Mouse (Mus musculus): ENCODE measurements around the gene Kat6b. TPM values are rescaled to one million over a fixed set of nuclear protein-coding genes. Genes with fewer than 3 reads are reported as not detected.

The Kat6b gene
- polyA plus RNA-seq, 1 experiment from 2014 or later = 1.5 TPM

GRCm38 (mm10) chr14:21523851-21524441 is 42.7 kb downstream of the Kat6b start:
- no peaks in the 10 kb centered on the region for H3K27me3 ChIP-seq
- H3K9ac ChIP-seq = no peak overlapping the region
- H3K4me1 ChIP-seq (replicated peaks) = peaks cover 32% of the 10 kb centered on the region
- WGBS (ENCODE audit: insufficient replicate concordance) = 75% methylated on average over 3 of the region's 3 CpGs
- ATAC-seq (ENCODE audit: insufficient read depth) = no peak
- no peak overlapping the region for H3K4me3 ChIP-seq (replicated peaks)
- H3K27ac ChIP-seq (replicated peaks) = no peak overlapping the region
- no peaks in the 10 kb centered on the region for H3K36me3 ChIP-seq (replicated peaks)
- H3K9me3 ChIP-seq (replicated peaks) = no peaks in the 10 kb centered on the region
- no peak overlapping the region for H3K4me2 ChIP-seq

- peaks cover 16% of the 10 kb centered on the region for H3K4me1 ChIP-seq (replicated peaks)
- no peak for ATAC-seq (ENCODE audit: insufficient read depth)
- no peaks in the 10 kb centered on the region for H3K27me3 ChIP-seq
- H3K9ac ChIP-seq = no peak overlapping the region
- no peak overlapping the region for H3K4me2 ChIP-seq
- WGBS (ENCODE audit: insufficient replicate concordance) = 51% methylated on average over 4 of the region's 4 CpGs
- H3K4me3 ChIP-seq (replicated peaks) = no peak overlapping the region
- no peaks in the 10 kb centered on the region for H3K36me3 ChIP-seq (replicated peaks)
- H3K9me3 ChIP-seq (replicated peaks) = no peaks in the 10 kb centered on the region
- no peak overlapping the region for H3K27ac ChIP-seq (replicated peaks)
Observed at GRCm38 (mm10) chr14:21525674-21526073, 44.4 kb downstream of the Kat6b start.

GRCm38 (mm10) chr14:21533566-21533965 is 52.3 kb downstream of the Kat6b start:
- Histone ChIP-seq H3K4me2 (no peak overlapping the region), H3K9me3 (replicated peaks) (no peaks in the 10 kb centered on the region), H3K4me3 (replicated peaks) (no peak overlapping the region), H3K36me3 (replicated peaks) (no peaks in the 10 kb centered on the region), H3K27me3 (no peaks in the 10 kb centered on the region), H3K4me1 (replicated peaks) (peaks cover 6% of the 10 kb centered on the region; the same call in 1 of the 2 replicates), H3K27ac (replicated peaks) (no peak overlapping the region), H3K9ac (no peak overlapping the region)
- WGBS (ENCODE audit: insufficient replicate concordance) = 77% methylated on average over 4 of the region's 4 CpGs
- no peak for ATAC-seq (ENCODE audit: insufficient read depth)

- no peak for ATAC-seq (ENCODE audit: insufficient read depth)
- Histone ChIP-seq H3K9ac (no peak overlapping the region), H3K9me3 (replicated peaks) (no peaks in the 10 kb centered on the region), H3K4me2 (no peak overlapping the region), H3K27ac (replicated peaks) (no peak overlapping the region), H3K36me3 (replicated peaks) (no peaks in the 10 kb centered on the region), H3K4me3 (replicated peaks) (no peak overlapping the region), H3K27me3 (no peaks in the 10 kb centered on the region), H3K4me1 (replicated peaks) (peaks cover 6% of the 10 kb centered on the region; the same call in 1 of the 2 replicates)
- 72% methylated on average over 2 of the region's 2 CpGs for WGBS (ENCODE audit: insufficient replicate concordance)
Observed at GRCm38 (mm10) chr14:21534066-21534465, 52.8 kb downstream of the Kat6b start.

- H3K4me2 ChIP-seq = no peak overlapping the region
- no peak for ATAC-seq (ENCODE audit: insufficient read depth)
- H3K9me3 ChIP-seq (replicated peaks) = no peaks in the 10 kb centered on the region
- peaks cover 6% of the 10 kb centered on the region; the same call in 1 of the 2 replicates for H3K4me1 ChIP-seq (replicated peaks)
- no peak overlapping the region for H3K9ac ChIP-seq
- H3K27me3 ChIP-seq = no peaks in the 10 kb centered on the region
- H3K27ac ChIP-seq (replicated peaks) = no peak overlapping the region
- no peaks in the 10 kb centered on the region for H3K36me3 ChIP-seq (replicated peaks)
- H3K4me3 ChIP-seq (replicated peaks) = no peak overlapping the region
- 75% methylated on average over 11 of the region's 11 CpGs for WGBS (ENCODE audit: insufficient replicate concordance)
Observed at GRCm38 (mm10) chr14:21534542-21535272, 53.5 kb downstream of the Kat6b start.

GRCm38 (mm10) chr14:21536485-21537181 is 55.4 kb downstream of the Kat6b start:
- Histone ChIP-seq H3K4me1 (replicated peaks) (peaks cover 6% of the 10 kb centered on the region; the same call in 1 of the 2 replicates), H3K27ac (replicated peaks) (no peak overlapping the region), H3K9ac (no peak overlapping the region), H3K4me2 (no peak overlapping the region), H3K36me3 (replicated peaks) (no peaks in the 10 kb centered on the region), H3K27me3 (no peaks in the 10 kb centered on the region), H3K4me3 (replicated peaks) (no peak overlapping the region), H3K9me3 (replicated peaks) (no peaks in the 10 kb centered on the region)
- no peak for ATAC-seq (ENCODE audit: insufficient read depth)
- WGBS (ENCODE audit: insufficient replicate concordance) = 76% methylated on average over 11 of the region's 11 CpGs

GRCm38 (mm10) chr14:21537838-21538237 is 56.6 kb downstream of the Kat6b start:
- Histone ChIP-seq H3K4me1 (replicated peaks) (peaks cover 6% of the 10 kb centered on the region; the same call in 1 of the 2 replicates), H3K9me3 (replicated peaks) (no peaks in the 10 kb centered on the region), H3K27ac (replicated peaks) (no peak overlapping the region), H3K27me3 (no peaks in the 10 kb centered on the region), H3K36me3 (replicated peaks) (0 out of 2 replicates have a peak, but pooled peaks cover 8% of the 10 kb centered on the region), H3K9ac (no peak overlapping the region), H3K4me2 (no peak overlapping the region), H3K4me3 (replicated peaks) (no peak overlapping the region)
- WGBS (ENCODE audit: insufficient replicate concordance) = 52% methylated on average over 3 of the region's 3 CpGs
- no peak for ATAC-seq (ENCODE audit: insufficient read depth)

GRCm38 (mm10) chr14:21539731-21540130 is 58.5 kb downstream of the Kat6b start:
- Histone ChIP-seq H3K4me2 (no peak overlapping the region), H3K9ac (no peak overlapping the region), H3K9me3 (replicated peaks) (no peaks in the 10 kb centered on the region), H3K4me3 (replicated peaks) (no peak overlapping the region), H3K27ac (replicated peaks) (no peak overlapping the region), H3K27me3 (no peaks in the 10 kb centered on the region), H3K36me3 (replicated peaks) (0 out of 2 replicates have a peak, but pooled peaks cover 8% of the 10 kb centered on the region), H3K4me1 (replicated peaks) (peaks cover 6% of the 10 kb centered on the region; the same call in 1 of the 2 replicates)
- no peak for ATAC-seq (ENCODE audit: insufficient read depth)
- WGBS (ENCODE audit: insufficient replicate concordance) = 55% methylated on average over 3 of the region's 3 CpGs

GRCm38 (mm10) chr14:21540361-21540760 is 59.1 kb downstream of the Kat6b start:
- WGBS (ENCODE audit: insufficient replicate concordance) = 62% methylated on average over 3 of the region's 3 CpGs
- ATAC-seq (ENCODE audit: insufficient read depth) = no peak
- peaks cover 6% of the 10 kb centered on the region; the same call in 1 of the 2 replicates for H3K4me1 ChIP-seq (replicated peaks)
- H3K9me3 ChIP-seq (replicated peaks) = no peaks in the 10 kb centered on the region
- H3K27ac ChIP-seq (replicated peaks) = no peak overlapping the region
- H3K4me2 ChIP-seq = no peak overlapping the region
- H3K9ac ChIP-seq = no peak overlapping the region
- 0 out of 2 replicates have a peak, but pooled peaks cover 8% of the 10 kb centered on the region for H3K36me3 ChIP-seq (replicated peaks)
- H3K4me3 ChIP-seq (replicated peaks) = no peak overlapping the region
- no peaks in the 10 kb centered on the region for H3K27me3 ChIP-seq

- H3K27ac ChIP-seq (replicated peaks) = no peak overlapping the region
- H3K4me2 ChIP-seq = no peak overlapping the region
- 65% methylated on average over 4 of the region's 4 CpGs for WGBS (ENCODE audit: insufficient replicate concordance)
- H3K9ac ChIP-seq = no peak overlapping the region
- no peaks in the 10 kb centered on the region for H3K9me3 ChIP-seq (replicated peaks)
- H3K27me3 ChIP-seq = no peaks in the 10 kb centered on the region
- H3K4me1 ChIP-seq (replicated peaks) = peaks cover 30% of the 10 kb centered on the region
- no peak for ATAC-seq (ENCODE audit: insufficient read depth)
- no peak overlapping the region for H3K4me3 ChIP-seq (replicated peaks)
- 0 out of 2 replicates have a peak, but pooled peaks cover 8% of the 10 kb centered on the region for H3K36me3 ChIP-seq (replicated peaks)
Observed at GRCm38 (mm10) chr14:21545529-21545928, 64.3 kb downstream of the Kat6b start.

- H3K27ac ChIP-seq (replicated peaks) = no peak overlapping the region
- ATAC-seq (ENCODE audit: insufficient read depth) = no peak
- H3K9me3 ChIP-seq (replicated peaks) = no peaks in the 10 kb centered on the region
- H3K27me3 ChIP-seq = no peaks in the 10 kb centered on the region
- H3K36me3 ChIP-seq (replicated peaks) = 0 out of 2 replicates have a peak, but pooled peaks cover 8% of the 10 kb centered on the region
- 76% methylated on average over 3 of the region's 3 CpGs for WGBS (ENCODE audit: insufficient replicate concordance)
- H3K9ac ChIP-seq = no peak overlapping the region
- no peak overlapping the region for H3K4me3 ChIP-seq (replicated peaks)
- peaks cover 30% of the 10 kb centered on the region for H3K4me1 ChIP-seq (replicated peaks)
- H3K4me2 ChIP-seq = no peak overlapping the region
Observed at GRCm38 (mm10) chr14:21546351-21546750, 65.1 kb downstream of the Kat6b start.

Data from liver, embryonic 15.5 days (tissue).